Mouse (Mus musculus) cerebellum, postnatal 25 days (tissue): ENCODE data around the gene Fam53b.

Source experiments
- DNase-seq, 2 experiments: peaks; one replicate each; pipeline ENCODE4 v3.0.0; 2021; ENCODE audit warnings: mixed read lengths in 2 of 2

Fam53b gene

GRCm38 (mm10) chr7:132810879-132811278, 2.8 kb downstream of the Fam53b start:
- peak; percentile 96 to 97 for DNase-seq

- DNase-seq: peak; percentile 62 to 66
Measured at GRCm38 (mm10) chr7:132810368-132810767, 3.3 kb downstream of the Fam53b start.

GRCm38 (mm10) chr7:132809721-132810120, 4.0 kb downstream of the Fam53b start:
- DNase-seq: peak; percentile 21 to 39

GRCm38 (mm10) chr7:132808841-132809682, 4.6 kb downstream of the Fam53b start:
- DNase-seq: peak; percentile 63 to 69

GRCm38 (mm10) chr7:132808051-132808796, 5.5 kb downstream of the Fam53b start:
- peak; percentile 53 for DNase-seq

- peak; percentile 93 to 95 for DNase-seq
Measured at GRCm38 (mm10) chr7:132806926-132807857, 6.5 kb downstream of the Fam53b start.

GRCm38 (mm10) chr7:132806286-132806685, 7.4 kb downstream of the Fam53b start:
- DNase-seq: peak; percentile 80 to 82

GRCm38 (mm10) chr7:132804951-132805350, 8.7 kb downstream of the Fam53b start:
- DNase-seq: peak; percentile 18 to 23

- DNase-seq: peak; percentile 44 to 62
Measured at GRCm38 (mm10) chr7:132804461-132804860, 9.2 kb downstream of the Fam53b start.

- DNase-seq: peak; percentile 20 to 25
Measured at GRCm38 (mm10) chr7:132803962-132804361, 9.7 kb downstream of the Fam53b start.

GRCm38 (mm10) chr7:132803336-132803735, 10.3 kb downstream of the Fam53b start:
- DNase-seq: peak in 1 of 2 experiments; percentile 56

GRCm38 (mm10) chr7:132802691-132803090, 11.0 kb downstream of the Fam53b start:
- DNase-seq: peak in 1 of 2 experiments; percentile 44

GRCm38 (mm10) chr7:132802066-132802465, 11.6 kb downstream of the Fam53b start:
- DNase-seq: peak; percentile 18 to 29

- peak; percentile 16 to 21 for DNase-seq
Measured at GRCm38 (mm10) chr7:132801509-132801908, 12.2 kb downstream of the Fam53b start.

- peak; percentile 25 to 37 for DNase-seq
Measured at GRCm38 (mm10) chr7:132800868-132801267, 12.8 kb downstream of the Fam53b start.

- peak; percentile 50 to 62 for DNase-seq
Measured at GRCm38 (mm10) chr7:132799119-132800016, 14.3 kb downstream of the Fam53b start.

- no peak for DNase-seq
Measured at GRCm38 (mm10) chr7:132795141-132795540, 18.5 kb downstream of the Fam53b start.

GRCm38 (mm10) chr7:132793467-132793866, 20.2 kb downstream of the Fam53b start:
- no peak for DNase-seq

- DNase-seq: peak in 1 of 2 experiments; percentile 35
Measured at GRCm38 (mm10) chr7:132790447-132791219, 23.1 kb downstream of the Fam53b start.

GRCm38 (mm10) chr7:132788826-132789225, 24.9 kb downstream of the Fam53b start:
- DNase-seq: peak; percentile 63 to 65
